Mouse (Mus musculus) testis, adult 2 months (tissue): Measurements from ENCODE around the gene Chrm4.

Experiments
- CTCF ChIP-seq: fragments of 200-500 bp; IDR thresholded peaks from 2 replicates; pipeline ENCODE4 v1.5.1; 2012; ENCODE audit warnings: low read depth, mild to moderate bottlenecking, inconsistent platforms, low read length, moderate library complexity; ENCODE audit not compliant: control insufficient read depth, insufficient read depth, insufficient replicate concordance
- POLR2A ChIP-seq: fragments of 200-500 bp; IDR thresholded peaks from 2 replicates; pipeline ENCODE4 v1.6.1; 2012; ENCODE audit warnings: low read depth, mild to moderate bottlenecking, inconsistent platforms, low read length, moderate library complexity; ENCODE audit not compliant: control insufficient read depth

DNA sequence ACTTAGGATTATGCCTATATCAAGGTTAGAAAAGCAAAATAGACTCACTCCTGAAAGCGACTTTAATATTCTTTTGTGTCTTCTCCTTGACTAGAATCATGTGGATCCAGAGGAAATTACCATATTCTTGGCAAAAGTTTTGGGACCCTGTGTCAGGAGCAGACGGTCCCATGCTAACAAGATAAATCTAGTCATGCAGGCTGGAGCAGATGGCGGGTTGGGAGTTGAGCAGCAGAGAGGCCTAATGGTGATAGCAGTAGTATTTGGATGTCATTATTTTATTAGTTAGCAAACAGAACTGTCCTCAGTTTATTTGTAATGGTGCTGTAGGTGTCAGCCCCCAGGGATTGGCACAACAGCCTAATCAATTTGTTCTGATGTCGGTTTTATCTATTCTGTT is 43.1 kb upstream of the Chrm4 start:
- TF ChIP-seq CTCF = no peak
- TF ChIP-seq POLR2A = no peak
